Mouse (Mus musculus) neutrophil, adult 83 days (primary cell): ENCODE data around the gene Olfr429. TPM values are rescaled to one million over a fixed set of nuclear protein-coding genes. Genes with fewer than 3 reads are reported as not detected.

Experiments
- total RNA-seq, 2 experiments: library from RNA; stranded (reverse); gene quantifications; one replicate each; pipeline ENCODE4 v1.2.4; 2023

The Olfr429 gene
- not detected for total RNA-seq

DNA sequence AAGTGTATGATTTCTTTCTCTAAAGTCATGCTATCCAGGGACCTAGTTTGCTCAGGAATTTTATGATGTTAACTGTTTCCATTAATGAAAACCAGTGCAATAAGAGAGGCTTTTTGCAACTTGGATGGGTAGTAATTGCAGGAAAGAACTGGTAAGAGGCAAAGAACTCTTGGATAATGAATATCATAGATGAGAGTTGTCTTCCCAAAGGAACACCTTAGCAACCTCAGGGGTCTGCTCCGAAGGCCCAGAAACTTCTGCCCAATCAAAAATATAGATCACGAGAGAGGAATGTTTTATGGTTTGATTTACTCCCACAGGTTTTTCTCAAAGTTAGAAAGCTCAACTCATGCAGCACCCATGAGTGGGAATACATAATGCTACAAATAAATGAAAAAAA is at the start of gene Olfr429:
Olfr429 (plus strand) TSS at position 301 of the 400 bp plus-strand sequence.

DNA sequence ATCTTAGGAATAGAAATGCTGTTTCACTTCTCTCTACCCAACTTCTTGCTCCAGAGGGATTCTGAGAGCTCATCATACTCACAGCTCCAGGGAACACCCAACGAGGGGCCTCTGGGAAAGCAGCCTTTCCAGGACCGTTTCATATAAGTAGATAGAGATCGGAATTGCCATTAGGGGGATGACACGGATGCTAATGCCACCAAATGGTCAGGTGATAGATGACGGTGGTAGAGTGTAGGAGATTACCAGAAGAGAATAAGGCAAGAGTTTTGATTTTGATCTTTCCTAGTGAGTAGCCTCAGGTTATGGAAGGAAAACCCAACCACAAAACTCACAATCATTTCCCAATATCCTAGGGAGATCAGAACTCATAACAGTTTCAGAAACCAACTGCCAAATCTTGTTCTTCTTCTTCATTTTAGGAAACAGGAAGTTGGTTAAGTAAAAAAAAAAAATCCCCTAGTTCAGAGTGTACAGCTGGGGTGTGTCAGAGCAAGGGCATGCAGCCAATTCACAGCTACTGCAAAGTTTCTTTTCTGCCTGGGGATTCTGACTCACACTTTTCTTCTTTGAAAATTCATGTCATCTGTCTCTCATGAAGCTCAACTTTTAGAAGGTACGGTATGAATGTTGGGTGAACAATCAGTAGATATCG is 43.5 kb upstream of the Olfr429 start, which contains the start of gene Olfr433:
Olfr433 (plus strand) TSS at position 183 of the 655 bp plus-strand sequence.

GRCm38 (mm10) chr1:174048893-174049292 is 35.2 kb upstream of the Olfr429 start, which contains the start of gene Olfr432:
Olfr432 (plus strand) TSS chr1:174049205.

GRCm38 (mm10) chr1:174066305-174066704 is 17.8 kb upstream of the Olfr429 start, which contains the start of gene Olfr430:
Olfr430 (plus strand) TSS chr1:174066605.

DNA sequence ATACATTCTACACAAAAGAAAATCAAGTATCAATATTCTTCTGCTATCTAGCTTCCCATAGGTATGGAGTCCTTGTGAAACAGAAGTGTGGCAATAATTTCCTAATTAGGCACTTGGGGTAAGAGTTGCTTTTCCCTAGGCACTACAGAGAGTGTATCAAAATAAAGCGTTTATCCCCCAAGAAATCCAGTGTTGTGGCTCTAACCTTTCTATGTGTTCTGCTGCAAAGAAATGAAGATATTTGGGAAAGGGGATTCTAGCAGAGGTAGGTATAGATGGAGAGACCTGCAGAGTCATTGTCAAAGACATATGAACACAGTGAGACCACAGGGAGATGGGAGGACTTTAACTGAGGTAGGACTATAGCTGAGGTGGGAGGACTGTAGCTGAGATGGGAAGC is 12.5 kb downstream of the Olfr429 start, which contains the start of gene Olfr427:
Olfr427 (plus strand) TSS at position 301 of the 400 bp plus-strand sequence.

DNA sequence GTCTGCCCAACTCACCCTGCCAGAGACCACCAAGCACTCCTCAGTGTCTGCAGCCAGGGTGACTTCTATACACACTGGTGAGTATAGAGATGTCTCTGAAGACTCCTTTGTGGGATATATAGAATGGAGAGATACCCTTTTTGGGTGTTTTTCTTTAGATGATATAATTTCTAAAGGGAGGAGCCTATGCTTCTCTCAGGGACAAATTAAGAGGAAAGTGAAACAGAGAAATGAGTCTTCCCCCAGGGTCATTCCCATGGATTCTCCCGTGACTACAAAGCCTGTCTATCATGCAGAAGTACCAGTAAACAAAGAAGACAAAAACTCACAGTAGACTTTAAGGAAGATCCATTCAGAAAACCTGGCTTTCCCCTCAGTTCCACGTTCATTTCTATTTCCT is 36.9 kb downstream of the Olfr429 start, which contains the start of gene Olfr231:
Olfr231 (minus strand) TSS at position 101 of the 400 bp plus-strand sequence.

DNA sequence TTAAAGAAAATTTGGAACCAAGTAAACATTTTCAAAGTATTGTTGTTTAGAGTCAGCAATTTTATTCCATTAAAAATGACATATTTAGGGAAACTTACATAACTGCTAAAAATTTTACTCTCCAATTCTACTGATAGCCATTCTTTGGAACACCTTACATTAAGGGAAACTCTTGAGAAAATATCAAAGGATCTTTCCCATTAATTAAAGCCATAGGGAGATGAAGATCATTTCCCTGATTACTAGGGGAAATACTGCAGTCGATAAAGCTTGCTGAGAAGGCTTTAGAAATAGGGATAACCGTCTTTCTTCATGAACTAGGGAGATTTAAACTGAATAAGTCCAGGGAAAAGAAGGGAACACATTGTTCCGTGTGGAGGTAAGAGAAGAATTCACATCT is 47.1 kb downstream of the Olfr429 start, which contains the start of gene Olfr424:
Olfr424 (plus strand) TSS at position 301 of the 400 bp plus-strand sequence.

Other genes starting within 250 kb of the Olfr429 start
- 10 to 100 TPM; 16.2 to 20.9 TPM for gene Ifi211, start 171.3 kb upstream of the Olfr429 start, total RNA-seq
- gene Mndal, start 141.8 kb upstream of the Olfr429 start, total RNA-seq: 10 to 100 TPM; 55.1 to 60.4 TPM
- gene Ifi203, start 141.7 kb upstream of the Olfr429 start, total RNA-seq: 10 to 100 TPM; 40.2 to 41.3 TPM
- gene Ifi202b, start 101.6 kb upstream of the Olfr429 start, total RNA-seq: not detected
- 10 to 100 TPM in 1 of 2 experiments, 1 to 10 TPM in 1; 6.6 to 10.1 TPM for gene Ifi205, start 52.5 kb upstream of the Olfr429 start, total RNA-seq
- under 1 TPM in 1 of 2 experiments, not detected in 1; 0.33 TPM for gene Olfr433, start 43.6 kb upstream of the Olfr429 start, total RNA-seq
- not detected for gene Olfr432, start 35.1 kb upstream of the Olfr429 start, total RNA-seq
- not detected for gene Olfr430, start 17.7 kb upstream of the Olfr429 start, total RNA-seq
- not detected for gene Olfr427, start 12.6 kb downstream of the Olfr429 start, total RNA-seq
- gene Olfr231, start 36.8 kb downstream of the Olfr429 start, total RNA-seq: not detected
- gene Olfr424, start 47.2 kb downstream of the Olfr429 start, total RNA-seq: not detected
- not detected for gene Olfr420, start 71.3 kb downstream of the Olfr429 start, total RNA-seq
- gene Spta1, start 88.4 kb downstream of the Olfr429 start, total RNA-seq: 10 to 100 TPM; 11.2 to 18.5 TPM
- gene Olfr419, start 167.7 kb downstream of the Olfr429 start, total RNA-seq: not detected
- not detected for gene Mptx1, start 246.2 kb downstream of the Olfr429 start, total RNA-seq